Comparison of ENCODE assay signal across 27 mouse cellular contexts in the genomic region with DNA sequence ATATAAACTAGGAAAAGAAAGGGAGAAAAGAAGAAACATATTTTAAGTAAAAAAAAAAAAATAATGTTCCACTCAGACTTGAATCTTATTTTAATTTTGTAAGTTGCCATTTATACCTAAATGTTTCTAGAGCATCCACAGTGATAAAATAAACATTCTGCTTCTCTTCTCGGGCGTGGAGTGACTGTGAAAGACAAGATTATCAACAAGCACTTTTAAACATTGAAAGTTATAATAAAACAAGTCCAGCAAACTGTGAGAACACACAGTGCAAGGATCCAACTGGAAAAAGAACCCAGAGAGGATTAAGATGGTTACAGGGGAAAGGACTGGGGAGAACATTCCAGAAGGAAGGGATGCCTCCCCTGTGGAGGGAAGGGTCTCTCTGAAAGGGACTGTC.
"Had no signal": no experiment of that assay in that cellular context is flagged by ENCODE, and none has a peak within 500 bp of the region (broad histone marks: within the 10 kb centered on the region; RNA-seq: fewer than 3 reads in every experiment).

No protein-coding gene starts in this region.

- H3K36me3 ChIP-seq: heart, embryonic 10.5 days; heart, embryonic 12.5 days; hindbrain, embryonic 10.5 days; hindbrain, embryonic 12.5 days; kidney, embryonic 15.5 days; limb, embryonic 10.5 days; limb, embryonic 12.5 days; liver, embryonic 13.5 days had no signal

- H3K4me1 ChIP-seq: heart, embryonic 10.5 days; heart, embryonic 12.5 days; hindbrain, embryonic 12.5 days; kidney, embryonic 15.5 days; limb, embryonic 10.5 days; limb, embryonic 12.5 days; liver, embryonic 13.5 days had no signal

- DNase-seq: gastrocnemius, adult 2 months; gastrocnemius, postnatal 10 days; gastrocnemius, postnatal 25 days; heart, adult 18-20 months; heart, postnatal 10 days; heart, postnatal 4 days; kidney, adult 11 months; kidney, adult 2 months; kidney, adult 9 months; kidney, postnatal 10 days; kidney, postnatal 25 days; kidney, postnatal 4 days; liver; liver, embryonic 13.5 days had no signal

- H3K4me2 ChIP-seq: heart, embryonic 12.5 days; hindbrain, embryonic 12.5 days; hindbrain, embryonic 14.5 days; kidney, embryonic 15.5 days; limb, embryonic 12.5 days; liver, embryonic 11.5 days; liver, embryonic 13.5 days had no signal

- H3K9me3 ChIP-seq: heart, embryonic 10.5 days; heart, embryonic 12.5 days; hindbrain, embryonic 10.5 days; hindbrain, embryonic 12.5 days; kidney, embryonic 15.5 days; limb, embryonic 10.5 days; limb, embryonic 12.5 days; liver, embryonic 13.5 days had no signal

- ATAC-seq: hindbrain, embryonic 16.5 days; inflammation-experienced regulatory T-cells, adult 6 months; intestine, embryonic 16.5 days had no signal

- H3K27ac ChIP-seq: gastrocnemius, adult 2 months; heart, embryonic 10.5 days; hindbrain, embryonic 10.5 days; hindbrain, embryonic 12.5 days; hindbrain, embryonic 14.5 days; kidney, embryonic 15.5 days; layer of hippocampus, adult 2 months; limb, embryonic 10.5 days; limb, embryonic 12.5 days; liver, embryonic 13.5 days had no signal

- H3K4me3 ChIP-seq: gastrocnemius, adult 2 months; heart, embryonic 10.5 days; heart, embryonic 12.5 days; hindbrain, embryonic 10.5 days; hindbrain, embryonic 12.5 days; kidney, embryonic 15.5 days; layer of hippocampus, adult 2 months; limb, embryonic 10.5 days; limb, embryonic 12.5 days; liver, embryonic 13.5 days had no signal

- H3K27me3 ChIP-seq: heart, embryonic 12.5 days; hindbrain, embryonic 12.5 days; kidney, embryonic 15.5 days; limb, embryonic 12.5 days; liver, embryonic 13.5 days had no signal

- H3K9ac ChIP-seq: heart, embryonic 12.5 days; hindbrain, embryonic 12.5 days; hindbrain, embryonic 14.5 days; kidney, embryonic 15.5 days; limb, embryonic 12.5 days; liver, embryonic 13.5 days had no signal
